Mouse (Mus musculus) ES-Bruce4 (cell line): ENCODE measurements around the gene Mcoln2.

Experiments used
- CTCF ChIP-seq: IDR thresholded peaks from one replicate; pipeline ENCODE4 v1.8.1; 2011; ENCODE audit warnings: low read depth, low read length
- EP300 ChIP-seq: IDR thresholded peaks from 2 replicates; pipeline ENCODE4 v1.6.1; 2011; ENCODE audit warnings: low read depth, low read length; ENCODE audit not compliant: insufficient read depth
- POLR2A ChIP-seq: IDR thresholded peaks from one replicate; pipeline ENCODE4 v1.8.1; 2011; ENCODE audit warnings: low read length; ENCODE audit not compliant: insufficient read depth

GRCm38 (mm10) chr3:146192507-146192906, 42.9 kb downstream of the Mcoln2 start:
- TF ChIP-seq POLR2A (no peak), CTCF (no peak), EP300 (no peak)
